Mouse (Mus musculus): ENCODE data around the gene Cdh23.

Cdh23 gene

DNA sequence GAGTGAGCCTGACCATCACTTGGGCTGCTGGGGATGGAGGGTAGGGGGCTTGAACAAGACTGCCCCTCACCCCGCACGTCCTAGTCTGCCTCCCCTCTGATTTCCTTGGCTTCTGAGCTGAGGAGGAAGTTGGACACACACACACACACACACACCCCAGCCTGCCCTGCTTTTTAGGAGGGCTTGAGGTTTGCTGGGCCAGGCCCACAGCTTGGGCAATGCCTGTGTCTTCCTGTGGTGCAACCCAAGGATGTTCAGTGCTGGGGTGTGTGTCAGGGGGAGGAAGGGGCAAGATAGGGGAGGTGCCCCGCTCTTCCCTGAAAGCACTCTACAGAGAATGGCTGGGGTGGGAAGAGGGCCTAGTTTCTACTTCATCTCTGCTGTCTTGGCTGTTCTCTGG is 352.2 kb downstream of the Cdh23 start:
- DNase-seq (ENCODE audit: low read depth, low spot score): no peak

DNA sequence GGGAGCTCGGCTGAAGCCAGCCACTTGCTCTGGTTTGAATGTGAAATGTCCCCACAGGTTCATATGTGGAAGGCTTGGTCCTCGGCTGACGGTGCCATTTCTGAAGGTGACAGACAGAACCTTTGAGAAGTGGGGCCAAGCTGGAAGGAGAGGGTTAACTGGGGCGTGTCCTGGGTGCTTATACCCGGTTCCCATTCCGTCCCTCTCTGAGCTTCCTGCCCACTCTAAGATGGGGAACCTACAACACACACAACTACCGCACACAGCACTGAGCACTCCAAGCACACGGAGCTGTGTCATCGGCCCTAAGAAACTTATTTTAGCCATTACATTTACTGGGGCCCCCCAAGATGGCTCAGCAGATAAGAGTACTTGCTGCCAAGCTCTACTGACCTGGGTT is 354.8 kb downstream of the Cdh23 start:
- DNase-seq (ENCODE audit: low read depth, low spot score): no peak

DNA sequence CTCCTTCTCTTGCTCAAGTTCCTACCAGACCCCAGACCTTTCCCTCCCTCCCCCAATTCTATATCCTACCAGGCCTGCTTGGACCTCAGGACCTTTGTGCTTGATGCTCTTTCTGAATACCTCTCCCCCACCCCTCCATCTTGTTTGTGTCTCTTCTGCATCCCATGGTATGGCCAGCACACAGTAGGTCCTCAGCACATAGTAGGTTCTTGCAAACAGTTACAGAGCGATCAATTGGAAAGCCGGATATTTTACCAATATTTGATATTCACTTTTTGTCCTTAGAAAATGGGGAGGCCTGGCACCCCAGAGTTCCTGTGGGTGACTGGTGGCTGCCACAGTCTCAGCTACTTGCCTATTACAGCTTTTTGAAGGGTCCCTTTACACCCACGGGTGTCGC is 361.3 kb downstream of the Cdh23 start:
- DNase-seq (ENCODE audit: low read depth, low spot score): no peak

DNA sequence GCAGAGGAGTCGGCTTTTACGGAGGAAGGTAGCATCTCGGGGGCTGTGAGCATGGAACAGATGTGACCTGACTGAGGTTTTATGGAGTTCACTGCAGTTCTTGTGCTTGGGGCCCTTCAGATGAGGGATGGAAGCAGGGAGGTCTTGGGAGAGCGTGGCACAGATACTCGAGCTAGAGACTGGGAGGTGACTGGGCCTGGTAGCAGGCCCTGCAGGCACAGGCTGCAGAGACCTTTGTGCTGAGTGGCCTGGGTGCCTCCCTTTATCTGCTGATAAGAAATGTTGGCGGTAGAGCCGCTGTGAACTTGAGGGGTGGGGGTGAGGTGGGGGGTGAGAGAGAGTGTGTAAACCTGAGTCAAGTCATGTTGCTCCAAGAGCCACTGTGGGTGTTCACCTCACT is 361.7 kb downstream of the Cdh23 start:
- no peak for DNase-seq (ENCODE audit: low read depth, low spot score)

DNA sequence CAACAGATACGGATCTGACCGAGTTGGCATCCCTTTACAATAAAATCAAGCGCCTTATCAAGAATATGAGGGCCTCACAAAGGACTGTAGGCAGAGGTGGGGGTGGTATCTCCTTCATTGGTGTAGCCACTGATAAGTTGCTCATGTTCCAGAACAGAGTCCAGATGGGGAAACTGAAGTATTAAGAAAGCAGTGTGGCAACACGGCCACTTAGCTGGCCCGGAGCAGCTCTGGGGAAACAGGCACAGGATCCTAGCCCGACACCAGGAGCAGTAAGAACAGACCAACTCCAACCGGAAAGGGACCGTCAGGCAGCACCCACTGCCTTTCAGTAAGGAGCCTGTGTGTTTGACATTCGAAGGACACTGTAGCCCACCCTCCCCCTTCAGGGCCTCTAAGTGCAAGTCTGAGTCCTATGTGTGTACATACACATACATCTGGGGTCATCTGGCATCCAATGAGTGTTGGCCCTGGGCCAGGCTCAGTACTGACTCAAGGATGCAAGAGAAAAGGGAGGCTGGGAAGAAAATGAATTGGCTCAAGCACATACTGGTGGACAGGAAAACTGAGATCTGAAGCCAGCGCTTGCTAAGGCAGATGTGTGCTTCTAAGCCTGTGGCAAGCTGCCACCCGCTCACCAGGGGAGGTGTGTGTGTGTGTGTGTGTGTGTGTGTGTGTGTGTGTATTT is 367.2 kb downstream of the Cdh23 start:
- DNase-seq (ENCODE audit: low read depth, low spot score): no peak

DNA sequence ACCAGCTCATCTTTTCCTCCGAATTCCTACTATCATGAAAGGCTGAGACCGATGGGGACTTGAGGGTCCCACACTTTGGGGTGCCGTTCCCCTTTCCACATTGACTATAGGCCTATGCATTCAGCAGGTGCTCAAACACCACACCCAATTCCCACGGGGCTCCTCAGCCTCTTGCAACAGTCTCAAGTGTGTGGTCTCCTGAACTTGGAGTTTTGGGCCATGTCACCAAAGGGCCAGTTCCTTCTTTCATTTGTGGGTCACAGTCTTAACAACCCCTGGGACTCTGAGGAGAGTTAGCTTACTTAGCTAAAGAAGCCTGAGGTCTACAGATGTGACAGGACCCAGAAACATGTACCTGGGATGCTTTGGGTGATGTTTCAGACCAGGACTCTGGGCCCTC is 380.1 kb downstream of the Cdh23 start:
- DNase-seq (ENCODE audit: low read depth, low spot score): no peak

DNA sequence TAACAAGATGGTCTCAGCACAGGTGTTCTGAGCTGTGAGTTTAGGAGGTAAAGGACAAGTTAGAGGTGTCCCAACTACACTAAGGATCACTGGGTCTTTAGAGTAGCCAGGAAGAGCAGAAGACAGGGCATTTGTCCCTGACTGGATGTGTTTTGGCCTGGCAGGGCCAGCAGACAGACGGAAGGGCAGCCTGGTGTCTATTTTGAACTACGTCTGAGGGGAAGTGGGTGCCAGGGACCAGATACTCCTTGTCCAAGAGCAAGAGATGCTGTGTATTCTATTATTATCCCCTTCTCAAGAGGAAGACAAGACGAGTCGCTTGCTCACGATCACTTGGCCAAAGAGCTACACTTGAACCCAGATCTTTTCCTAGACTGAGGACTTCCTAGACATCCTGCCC is 382.7 kb downstream of the Cdh23 start:
- no peak for DNase-seq (ENCODE audit: low read depth, low spot score)

DNA sequence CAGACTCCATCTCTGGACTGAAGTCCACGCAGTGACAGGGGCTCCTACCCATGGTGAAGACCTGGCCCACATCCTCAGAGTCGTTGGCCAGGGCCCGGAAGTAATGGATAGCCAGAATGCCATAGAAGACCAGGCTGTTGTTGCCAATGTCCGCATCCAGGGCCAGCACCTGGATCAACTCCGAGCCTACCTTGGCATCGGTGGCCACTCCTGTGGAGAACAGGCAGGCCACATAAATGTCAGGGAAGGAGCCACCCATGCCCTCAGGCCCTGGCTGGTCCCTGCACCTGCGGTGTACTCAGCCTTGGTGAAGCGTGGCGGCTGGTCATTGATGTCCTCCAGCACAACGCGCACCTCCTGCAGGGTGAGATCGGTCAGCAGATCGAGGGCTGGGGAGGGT is 385.7 kb downstream of the Cdh23 start:
- no peak for DNase-seq (ENCODE audit: low read depth, low spot score)

DNA sequence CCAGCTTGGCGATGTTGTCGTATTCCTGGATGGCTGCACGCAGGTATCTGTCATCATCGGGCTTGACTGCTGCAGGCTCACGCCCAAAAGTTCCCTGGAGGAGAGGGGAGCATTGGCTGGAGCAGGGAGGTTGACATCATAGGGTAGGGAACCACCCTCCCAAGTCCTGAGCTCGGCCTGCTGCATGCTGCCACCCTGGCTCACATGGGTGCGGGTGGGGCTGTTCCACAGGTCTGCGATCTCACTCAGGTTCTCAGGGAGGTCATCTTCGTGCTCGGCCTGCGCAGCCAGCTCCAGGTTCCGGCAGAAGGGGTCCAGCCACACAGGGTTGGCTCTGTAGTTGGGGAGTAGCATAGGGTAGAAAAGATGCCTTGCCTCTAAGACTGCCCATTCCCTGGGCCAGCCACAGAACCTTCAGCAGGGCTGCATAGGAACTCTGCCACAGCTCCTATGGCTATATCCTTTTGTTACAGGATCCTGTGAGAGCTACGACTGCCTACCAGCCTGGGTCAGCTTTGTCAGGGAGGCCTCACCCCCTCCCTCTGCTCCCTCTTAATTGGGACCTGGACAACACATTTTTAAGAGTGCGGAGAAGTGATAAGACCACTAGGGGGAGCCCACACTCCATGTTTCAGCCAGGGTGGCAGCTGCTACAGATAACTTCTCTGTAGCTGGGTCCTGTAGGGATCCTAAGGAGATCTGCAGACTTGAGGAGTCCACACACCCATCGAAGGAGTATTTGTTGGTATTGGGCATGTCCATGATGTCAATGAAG is 391.2 kb downstream of the Cdh23 start:
- peak; percentile 83 for DNase-seq (ENCODE audit: low read depth, low spot score)

DNA sequence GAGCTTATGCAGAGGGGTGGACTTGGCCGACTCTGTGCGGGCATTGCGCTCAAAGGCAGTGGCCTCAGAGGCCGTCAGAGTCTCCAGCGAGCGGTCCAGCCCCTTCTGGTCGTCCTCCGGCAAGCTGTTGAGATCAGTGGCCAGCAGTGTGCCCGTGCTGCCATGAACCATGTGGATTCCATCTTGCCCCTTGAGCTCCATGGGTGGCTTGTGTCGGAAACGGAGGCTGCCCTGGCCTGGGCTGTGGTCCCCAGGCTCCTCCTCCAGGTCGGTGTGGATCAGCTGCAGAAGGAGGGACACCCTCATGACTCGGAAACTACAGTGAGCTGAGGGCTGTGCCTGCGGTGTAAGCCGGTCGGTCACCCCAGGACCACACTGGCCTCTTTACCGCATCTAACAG is 392.9 kb downstream of the Cdh23 start:
- DNase-seq (ENCODE audit: low read depth, low spot score): no peak

DNA sequence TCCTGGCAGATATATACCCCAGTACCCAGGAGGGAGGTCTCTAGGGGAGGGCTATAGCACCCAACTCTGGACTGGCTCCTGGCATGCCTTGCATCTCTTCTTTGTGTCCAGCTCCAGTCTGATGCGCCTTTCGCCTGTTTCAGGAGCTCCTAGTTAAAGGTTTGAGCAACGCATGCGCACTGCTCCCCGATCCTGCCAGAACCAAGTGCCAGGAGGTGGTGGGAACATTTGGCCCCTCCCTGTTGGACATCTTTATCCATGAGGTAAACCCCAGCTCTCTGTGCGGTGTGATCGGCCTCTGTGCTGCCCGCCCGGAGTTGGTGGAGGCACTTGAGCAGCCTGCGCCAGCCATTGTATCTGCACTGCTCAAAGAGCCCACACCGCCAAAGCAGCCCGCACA is 396.7 kb downstream of the Cdh23 start:
- no peak for DNase-seq (ENCODE audit: low read depth, low spot score)

DNA sequence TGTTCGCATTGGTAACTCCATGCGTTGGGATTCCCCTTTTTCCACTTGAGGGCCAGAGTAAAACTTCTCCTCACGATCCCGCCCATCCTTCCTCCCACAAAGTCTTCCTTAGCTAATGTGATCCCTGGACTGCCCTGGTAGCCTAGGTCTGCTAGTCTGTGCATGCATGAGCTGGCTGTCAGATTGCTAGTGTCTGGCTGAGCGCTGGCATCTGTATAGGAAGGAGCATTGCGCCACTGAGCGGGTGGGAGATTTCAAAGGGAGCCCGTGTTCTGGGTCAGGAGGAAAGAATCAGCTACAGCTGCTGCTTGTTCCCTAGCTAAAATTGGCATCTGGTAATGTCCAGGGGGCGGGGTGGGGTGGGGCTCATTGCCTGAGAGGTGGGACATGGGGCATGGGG is 400.3 kb downstream of the Cdh23 start:
- DNase-seq (ENCODE audit: low read depth, low spot score): no peak

DNA sequence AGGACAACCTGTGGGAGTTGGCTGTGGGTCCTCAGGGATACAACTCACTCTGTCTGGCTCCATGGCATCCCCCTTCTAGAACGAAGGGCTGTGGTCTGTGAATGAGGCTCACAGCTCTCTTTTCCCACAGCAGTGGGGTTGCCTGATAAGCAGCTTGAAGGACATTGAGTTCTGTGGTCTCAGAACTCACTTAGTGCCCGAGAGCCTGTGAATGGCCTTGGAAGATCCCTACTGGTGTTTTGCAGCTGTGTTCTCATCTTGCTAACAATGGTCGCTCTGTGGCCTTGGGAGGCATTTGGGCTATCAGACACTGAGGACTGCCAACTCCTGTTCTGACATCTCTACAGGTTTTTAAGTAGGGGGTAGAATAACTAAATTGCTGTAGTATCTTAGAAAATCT is 400.9 kb downstream of the Cdh23 start:
- DNase-seq (ENCODE audit: low read depth, low spot score): no peak

DNA sequence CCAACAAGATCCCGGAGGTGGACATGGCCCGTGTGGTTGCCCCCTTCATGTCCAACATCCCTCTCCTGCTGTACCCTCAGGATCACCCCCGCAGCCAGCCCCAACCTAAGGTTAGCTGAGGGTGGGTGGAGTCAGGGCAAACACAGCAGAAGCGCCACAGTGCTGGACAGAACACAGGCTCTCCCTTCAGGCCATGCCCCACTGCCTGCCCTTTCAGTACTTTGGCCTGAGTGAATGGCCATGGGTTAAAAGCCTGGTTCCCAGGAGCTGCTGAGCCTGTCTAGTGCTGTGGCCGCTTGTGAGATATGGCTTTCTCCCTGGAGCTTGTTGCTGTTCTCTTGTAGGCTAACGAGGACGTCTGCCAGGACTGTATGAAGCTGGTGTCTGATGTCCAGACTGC is 401.7 kb downstream of the Cdh23 start:
- no peak for DNase-seq (ENCODE audit: low read depth, low spot score)

DNA sequence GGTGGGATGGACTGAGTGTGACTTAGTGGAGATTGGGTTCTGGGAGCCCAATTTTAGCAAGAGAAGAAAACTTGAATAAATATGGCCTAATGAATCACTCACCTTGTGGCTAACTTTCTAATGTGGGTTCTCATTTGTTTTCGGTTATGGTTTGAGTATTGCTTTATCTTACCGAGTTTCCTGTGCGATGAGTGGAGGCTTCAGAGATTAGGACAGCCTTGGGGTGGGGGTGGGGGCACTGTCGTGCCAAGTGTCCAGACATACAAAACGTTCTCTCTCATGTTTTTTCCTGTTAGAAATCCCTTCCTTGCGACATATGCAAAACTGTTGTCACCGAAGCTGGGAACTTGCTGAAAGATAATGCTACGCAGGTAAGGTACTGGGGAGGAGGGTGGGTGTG is 404.1 kb downstream of the Cdh23 start:
- no peak for DNase-seq (ENCODE audit: low read depth, low spot score)

DNA sequence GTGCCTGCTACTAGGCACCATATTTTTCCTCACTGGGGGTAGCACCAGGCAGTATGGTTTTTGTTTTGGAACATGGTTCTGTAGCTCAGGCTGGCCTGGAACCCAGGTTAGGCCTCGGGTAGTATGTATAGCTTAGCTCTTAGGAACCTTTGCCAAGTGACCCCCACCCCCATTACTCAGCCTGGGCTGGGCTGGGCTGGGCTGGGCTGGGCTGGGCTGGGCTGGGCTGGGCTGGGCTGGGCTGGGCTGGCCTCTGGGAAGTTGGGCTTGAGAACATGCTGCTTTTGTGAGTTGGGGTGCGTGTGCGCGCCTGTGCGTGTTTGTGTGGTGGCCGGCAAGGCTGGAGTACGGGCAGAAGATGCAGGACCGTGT is 405.6 kb downstream of the Cdh23 start:
- DNase-seq (ENCODE audit: low read depth, low spot score): no peak

DNA sequence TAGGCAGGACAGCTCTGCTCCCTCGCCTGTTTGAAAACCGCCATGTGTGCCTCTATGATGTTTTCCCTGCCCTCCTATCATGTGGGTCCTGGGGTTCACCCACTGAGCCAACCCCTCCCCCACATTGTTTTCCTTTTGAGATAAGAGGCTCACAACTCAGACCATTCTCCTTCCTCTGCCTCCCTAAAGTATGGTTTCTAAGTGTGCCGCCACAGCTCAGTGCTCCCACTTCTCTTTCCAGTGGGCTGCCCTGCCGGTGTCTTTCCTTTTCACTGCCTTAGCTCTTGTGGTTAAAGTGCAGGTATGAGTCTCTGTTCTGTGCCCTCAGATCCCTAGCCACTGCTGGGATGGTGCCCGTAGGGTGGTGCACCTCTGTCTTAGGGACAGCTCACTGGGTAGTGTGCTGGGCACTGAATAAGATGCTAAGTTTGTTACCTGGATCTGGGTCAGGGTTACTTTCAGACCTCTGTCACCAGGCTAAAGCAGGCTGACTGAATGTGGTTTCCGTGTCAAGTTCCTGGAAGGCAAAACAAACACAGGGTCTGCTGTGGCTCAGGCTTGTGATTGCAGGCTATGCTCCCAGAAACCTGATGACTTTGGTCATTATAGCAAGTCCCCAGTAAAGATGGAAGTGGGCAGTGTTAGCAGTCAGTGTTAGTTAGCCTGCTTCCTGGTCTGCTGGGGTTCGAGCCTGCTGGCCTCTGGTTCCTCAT is 406.1 kb downstream of the Cdh23 start:
- DNase-seq (ENCODE audit: low read depth, low spot score): no peak

DNA sequence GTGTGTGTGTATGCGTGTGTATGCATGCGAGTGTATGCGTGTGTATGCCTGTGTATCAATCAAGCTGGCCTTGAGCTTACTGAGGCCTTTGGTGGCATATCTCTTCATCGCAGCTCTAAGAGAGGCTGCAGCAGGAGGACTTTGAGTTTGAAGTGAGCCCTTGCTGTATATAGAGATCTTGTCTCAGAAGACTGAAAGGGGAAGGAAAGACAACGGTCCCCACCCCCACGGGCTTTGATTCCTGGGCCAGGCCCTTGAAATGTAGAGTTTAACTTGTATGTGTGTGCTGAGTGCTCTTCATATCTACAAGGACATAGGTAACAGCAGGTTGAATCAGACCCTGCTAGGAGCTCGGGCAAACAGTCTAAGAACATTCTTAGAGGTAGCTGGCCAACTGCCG is 407.1 kb downstream of the Cdh23 start:
- no peak for DNase-seq (ENCODE audit: low read depth, low spot score)

DNA sequence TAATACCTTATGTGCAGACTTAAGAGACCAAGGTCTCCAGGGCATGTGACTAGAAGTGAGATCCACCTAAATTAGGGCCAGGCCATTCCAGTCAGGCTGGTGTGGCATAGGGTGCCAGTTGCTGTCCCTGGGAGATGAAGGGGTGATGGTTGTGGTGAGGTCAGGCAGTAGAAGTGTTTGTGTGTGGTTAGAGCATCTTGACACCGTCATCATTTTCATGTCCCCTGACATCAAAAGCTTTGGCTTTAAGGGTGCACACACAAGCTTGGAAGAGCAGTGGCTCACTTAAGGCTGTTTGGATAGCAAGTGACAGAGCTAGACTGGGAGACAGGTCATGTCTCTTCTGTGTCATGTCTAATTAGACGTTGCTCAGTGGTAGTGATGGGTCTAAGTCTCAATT is 408.6 kb downstream of the Cdh23 start:
- DNase-seq (ENCODE audit: low read depth, low spot score): no peak

DNA sequence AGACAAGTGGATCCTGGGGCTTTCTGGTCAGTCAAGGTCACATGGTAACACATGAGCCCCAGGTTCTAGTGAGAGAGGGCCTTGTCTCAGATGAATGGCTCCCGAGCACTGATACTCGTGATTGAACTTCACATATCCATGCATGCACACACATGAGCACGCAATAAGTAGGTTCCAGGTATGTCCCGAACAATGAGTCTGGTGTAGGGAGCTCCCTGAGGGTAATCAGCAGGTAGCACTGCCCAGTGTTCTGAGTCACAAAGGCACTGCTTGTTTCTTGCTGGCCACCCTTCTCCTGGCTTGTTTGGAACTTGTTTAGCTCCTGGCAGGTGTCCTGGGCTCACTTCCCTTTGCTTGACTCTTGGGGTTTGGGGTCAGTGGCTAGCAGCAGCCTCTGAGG is 409.1 kb downstream of the Cdh23 start:
- DNase-seq (ENCODE audit: low read depth, low spot score): no peak

DNA sequence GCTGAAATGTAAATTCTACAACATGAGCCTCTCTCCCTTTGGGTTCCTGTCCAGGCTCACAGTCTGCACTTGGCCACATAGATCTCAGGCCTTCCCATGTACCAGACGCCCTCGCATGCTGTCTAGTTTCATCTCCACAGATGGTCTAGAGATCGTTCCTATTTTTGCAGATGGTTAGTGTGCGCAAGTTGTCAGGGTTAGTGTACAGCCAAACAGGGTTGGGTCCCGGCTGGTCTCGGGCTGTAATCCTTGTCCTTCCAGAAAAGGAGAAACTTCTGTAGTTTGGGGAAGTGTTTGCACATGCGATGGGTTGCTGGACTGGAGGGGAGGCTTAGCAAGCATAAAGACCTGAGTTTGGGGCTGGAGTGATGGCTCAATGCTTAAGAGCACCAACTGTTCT is 409.7 kb downstream of the Cdh23 start:
- no peak for DNase-seq (ENCODE audit: low read depth, low spot score)

DNA sequence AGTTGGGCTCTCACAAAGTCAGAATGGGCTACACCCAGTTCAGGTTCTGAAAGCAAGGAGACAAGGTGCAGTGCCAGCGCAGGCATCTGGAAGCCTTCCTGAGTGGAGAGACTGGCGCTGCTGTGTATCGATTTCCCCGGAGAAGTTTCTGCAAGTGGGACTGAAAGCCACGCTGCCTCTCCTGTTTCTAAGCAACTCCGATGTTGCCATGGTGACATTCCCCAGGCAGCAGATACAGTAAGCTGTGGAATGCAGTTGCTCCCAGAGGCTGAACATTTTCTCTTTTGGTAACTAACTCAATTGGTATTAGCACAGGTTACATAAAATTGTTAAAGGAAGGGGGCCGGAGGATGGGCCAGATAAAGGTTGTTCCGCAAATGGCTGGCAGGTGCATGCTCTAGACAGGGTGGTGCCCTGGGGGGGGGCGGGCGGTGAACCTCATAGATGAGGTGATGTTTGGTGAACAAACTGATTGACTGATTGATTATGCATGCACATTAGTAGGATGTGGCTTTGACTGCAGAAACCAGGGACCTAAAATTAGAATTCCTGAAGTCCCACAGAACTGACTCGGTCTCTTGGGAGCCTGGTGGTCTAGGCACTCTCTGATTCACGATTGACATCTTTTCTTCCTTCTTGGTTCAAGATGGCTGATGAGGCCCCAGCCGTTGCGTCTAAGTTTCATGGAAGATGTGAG is 410.5 kb downstream of the Cdh23 start:
- no peak for DNase-seq (ENCODE audit: low read depth, low spot score)

Data from retina, postnatal 7 days (tissue).